Mouse (Mus musculus): ENCODE measurements around the gene Tjp3. TPM values are rescaled to one million over a fixed set of nuclear protein-coding genes. Genes with fewer than 3 reads are reported as not detected.

Tjp3 gene
- polyA plus RNA-seq, 1 experiment from 2014 or later: 42.5 TPM

DNA sequence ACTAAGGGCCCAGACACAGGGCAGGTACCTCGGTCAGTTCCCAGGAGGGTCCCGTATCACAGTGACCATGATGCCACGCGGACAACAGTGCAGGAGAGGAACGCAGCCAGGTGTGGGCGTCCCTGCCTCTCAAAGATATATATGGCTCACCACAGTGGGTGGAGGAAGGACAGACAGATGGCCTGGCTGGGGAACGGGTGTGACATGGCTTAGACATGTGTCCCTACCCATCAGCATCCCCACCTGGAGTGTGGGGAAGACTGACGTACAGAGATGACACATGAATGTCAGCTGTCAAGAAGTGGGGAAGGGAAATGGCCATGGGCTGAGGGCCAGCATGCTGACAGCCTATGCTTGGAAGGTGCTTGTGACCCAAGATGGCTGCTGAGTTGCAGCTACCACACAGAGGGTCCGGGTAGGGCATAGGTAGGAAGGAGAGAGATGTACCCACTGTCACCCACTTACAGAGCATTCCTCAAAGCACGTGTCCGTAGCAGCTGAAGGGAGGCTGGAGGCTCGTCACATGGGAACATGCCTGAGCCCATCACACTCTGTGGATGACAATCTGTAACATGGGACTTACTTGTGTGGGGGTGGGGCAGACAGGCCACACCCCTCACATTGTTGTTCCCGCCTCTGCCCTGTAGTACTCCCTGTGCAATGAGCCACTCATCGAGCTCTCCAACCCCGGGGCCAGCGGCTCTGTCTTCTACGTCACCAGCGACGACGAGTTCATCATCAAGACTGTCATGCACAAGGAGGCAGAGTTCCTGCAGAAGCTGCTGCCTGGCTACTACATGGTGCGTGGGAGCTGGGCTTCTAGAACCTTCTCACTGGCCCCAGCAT, 15.7 kb upstream of the Tjp3 start:
- Histone ChIP-seq H3K27me3 (ENCODE audit: control insufficient read depth, insufficient read depth, low read length) (no peaks in the 10 kb centered on the region), H3K27ac (replicated peaks) (no peak overlapping the region), H3K9ac (ENCODE audit: low read length) (no peak overlapping the region), H3K4me2 (replicated peaks; ENCODE audit: low read depth) (no peak overlapping the region), H3K36me3 (ENCODE audit: control insufficient read depth, insufficient read depth, low read length) (peaks cover 30% of the 10 kb centered on the region), H3K4me1 (replicated peaks; ENCODE audit: control insufficient read depth, insufficient read depth) (peaks cover 6% of the 10 kb centered on the region; the same call in 1 of the 2 replicates), H3K4me3 (ENCODE audit: low read depth, low read length) (no peak overlapping the region), H3K9me3 (ENCODE audit: control insufficient read depth, low read length) (no peaks in the 10 kb centered on the region)
- DNase-seq (ENCODE audit: low spot score) (no peak), ATAC-seq (ENCODE audit: low FRiP score, low TSS enrichment) (no peak)
- whole genome bisulfite sequencing: 90% methylated on average over 21 of the region's 21 CpGs
- no peak for TF ChIP-seq EP300 (optimal IDR thresholded peaks at IDR 0.05)
- TF ChIP-seq CTCF (IDR thresholded peaks at IDR 0.05; ENCODE audit: low read depth): no peak

DNA sequence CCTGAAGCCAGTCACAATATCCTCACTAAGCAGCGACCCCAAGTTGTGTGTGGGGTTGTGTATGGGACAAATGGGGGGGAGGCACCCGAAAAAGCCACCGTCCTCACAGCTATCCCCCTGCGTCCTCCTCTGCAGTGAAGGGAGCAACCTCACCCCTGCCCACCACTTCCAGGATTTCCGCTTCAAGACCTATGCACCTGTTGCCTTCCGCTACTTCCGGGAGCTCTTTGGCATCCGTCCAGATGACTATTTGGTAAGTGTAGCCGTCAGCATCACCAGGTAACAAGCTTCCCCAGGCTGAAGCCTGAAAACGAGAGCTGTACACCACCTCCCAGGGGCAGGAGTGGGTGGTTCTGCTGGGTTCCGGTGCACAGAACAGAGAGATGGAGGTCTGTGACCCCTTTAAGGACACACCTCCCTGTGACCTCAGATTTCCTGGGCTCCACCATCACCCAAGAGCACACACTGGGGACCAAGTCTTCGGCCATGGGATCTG, 14.8 kb upstream of the Tjp3 start:
- TF ChIP-seq EP300 (optimal IDR thresholded peaks at IDR 0.05) (no peak), CTCF (IDR thresholded peaks at IDR 0.05; ENCODE audit: low read depth) (no peak)
- 86% methylated on average over 12 of the region's 12 CpGs for WGBS
- Histone ChIP-seq H3K4me2 (replicated peaks; ENCODE audit: low read depth) (no peak overlapping the region), H3K4me1 (replicated peaks; ENCODE audit: control insufficient read depth, insufficient read depth) (peaks cover 6% of the 10 kb centered on the region; the same call in 1 of the 2 replicates), H3K9ac (ENCODE audit: low read length) (no peak overlapping the region), H3K4me3 (ENCODE audit: low read depth, low read length) (no peak overlapping the region), H3K27me3 (ENCODE audit: control insufficient read depth, insufficient read depth, low read length) (no peaks in the 10 kb centered on the region), H3K9me3 (ENCODE audit: control insufficient read depth, low read length) (no peaks in the 10 kb centered on the region), H3K27ac (replicated peaks) (no peak overlapping the region), H3K36me3 (ENCODE audit: control insufficient read depth, insufficient read depth, low read length) (peaks cover 27% of the 10 kb centered on the region)
- no peak for ATAC-seq (ENCODE audit: low FRiP score, low TSS enrichment)
- DNase-seq (ENCODE audit: low spot score): no peak

DNA sequence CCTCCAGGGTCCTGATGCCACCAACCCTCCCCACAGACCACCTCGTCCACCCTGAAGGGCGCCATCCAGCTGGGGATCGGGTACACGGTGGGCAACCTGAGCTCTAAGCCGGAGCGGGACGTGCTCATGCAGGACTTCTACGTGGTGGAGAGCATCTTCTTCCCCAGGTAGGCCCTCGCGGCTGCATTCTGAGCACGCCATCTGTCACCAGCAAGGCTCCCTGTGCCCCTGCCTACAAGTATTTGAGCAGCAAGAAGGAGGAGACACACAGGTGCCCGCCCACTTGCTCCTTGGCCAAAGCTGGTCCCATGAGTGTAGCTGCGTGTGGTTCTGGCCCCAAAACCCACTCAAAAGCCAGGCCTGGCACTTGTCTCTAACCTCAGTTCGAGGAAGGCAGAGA, 14.3 kb upstream of the Tjp3 start:
- ATAC-seq (ENCODE audit: low FRiP score, low TSS enrichment) (no peak), DNase-seq (ENCODE audit: low spot score) (no peak)
- no peak for TF ChIP-seq EP300 (optimal IDR thresholded peaks at IDR 0.05)
- TF ChIP-seq CTCF (IDR thresholded peaks at IDR 0.05; ENCODE audit: low read depth): no peak
- Histone ChIP-seq H3K4me1 (replicated peaks; ENCODE audit: control insufficient read depth, insufficient read depth) (peaks cover 6% of the 10 kb centered on the region; the same call in 1 of the 2 replicates), H3K9me3 (ENCODE audit: control insufficient read depth, low read length) (no peaks in the 10 kb centered on the region), H3K4me3 (ENCODE audit: low read depth, low read length) (no peak overlapping the region), H3K27ac (replicated peaks) (no peak overlapping the region), H3K36me3 (ENCODE audit: control insufficient read depth, insufficient read depth, low read length) (peaks cover 25% of the 10 kb centered on the region), H3K27me3 (ENCODE audit: control insufficient read depth, insufficient read depth, low read length) (no peaks in the 10 kb centered on the region), H3K4me2 (replicated peaks; ENCODE audit: low read depth) (no peak overlapping the region), H3K9ac (ENCODE audit: low read length) (no peak overlapping the region)
- WGBS: 91% methylated on average over 14 of the region's 14 CpGs

DNA sequence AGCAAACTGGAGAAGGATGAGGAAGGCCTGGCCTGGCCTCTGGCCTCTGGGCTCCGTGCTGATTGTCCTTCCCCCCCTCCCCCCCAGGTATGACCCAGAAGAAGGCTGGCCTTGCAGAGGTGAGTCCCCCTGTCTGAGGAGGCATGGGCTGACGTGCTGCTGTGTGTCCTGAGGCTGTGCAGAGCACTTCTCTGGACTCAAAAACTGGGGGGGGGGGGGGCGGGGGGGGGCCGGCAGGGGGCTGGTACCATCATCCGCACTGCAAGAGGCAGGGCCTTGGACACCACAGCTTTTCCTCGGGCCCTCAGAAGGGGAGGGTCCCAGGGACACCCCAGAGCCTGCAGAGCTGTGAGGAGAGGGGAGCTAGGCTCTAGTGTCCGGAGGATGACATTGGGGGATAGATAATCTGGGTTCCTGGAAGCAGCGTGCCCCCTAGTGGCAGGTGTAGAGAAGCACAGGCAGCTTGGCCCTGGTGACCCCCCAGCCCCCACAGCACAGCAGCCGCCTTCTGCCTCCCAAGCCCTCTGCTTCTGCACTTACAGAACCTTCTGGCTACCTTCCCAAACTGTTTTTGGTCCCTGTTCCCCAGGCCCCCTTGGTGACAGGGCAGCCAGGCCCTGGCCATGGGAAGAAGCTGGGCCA, 13.3 kb upstream of the Tjp3 start:
- ATAC-seq (ENCODE audit: low FRiP score, low TSS enrichment) (0 out of 2 replicates have a peak, but pooled peaks have one; percentile 8), DNase-seq (ENCODE audit: low spot score) (peak; percentile 68)
- Histone ChIP-seq H3K4me3 (ENCODE audit: low read depth, low read length) (no peak overlapping the region), H3K9ac (ENCODE audit: low read length) (no peak overlapping the region), H3K4me2 (replicated peaks; ENCODE audit: low read depth) (no peak overlapping the region), H3K27ac (replicated peaks) (no peak overlapping the region), H3K27me3 (ENCODE audit: control insufficient read depth, insufficient read depth, low read length) (no peaks in the 10 kb centered on the region), H3K9me3 (ENCODE audit: control insufficient read depth, low read length) (no peaks in the 10 kb centered on the region), H3K4me1 (replicated peaks; ENCODE audit: control insufficient read depth, insufficient read depth) (peaks cover 6% of the 10 kb centered on the region; the same call in 1 of the 2 replicates), H3K36me3 (ENCODE audit: control insufficient read depth, insufficient read depth, low read length) (peaks cover 25% of the 10 kb centered on the region)
- no peak for TF ChIP-seq EP300 (optimal IDR thresholded peaks at IDR 0.05)
- TF ChIP-seq CTCF (IDR thresholded peaks at IDR 0.05; ENCODE audit: low read depth): peak; percentile 84
- WGBS: 28% methylated on average over 7 of the region's 9 CpGs

DNA sequence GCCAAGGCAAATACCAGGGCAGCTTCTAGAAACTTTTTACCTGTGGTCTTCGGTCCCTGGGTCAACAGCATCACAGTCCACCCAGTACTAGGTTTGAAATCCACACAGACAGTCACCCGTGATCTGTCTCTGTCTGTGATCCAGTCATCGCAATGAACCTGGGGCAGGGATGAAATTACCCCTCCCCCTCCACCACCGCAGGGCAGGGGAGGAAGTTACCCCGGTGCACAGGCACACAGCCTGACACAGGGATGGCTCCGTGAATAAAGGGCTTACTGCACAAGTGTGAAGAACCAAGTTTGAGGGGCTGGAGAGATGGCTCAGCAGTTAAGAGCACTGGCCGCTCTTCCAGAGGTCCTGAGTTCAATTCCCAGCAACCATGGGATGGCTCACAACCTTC, 12.4 kb upstream of the Tjp3 start:
- WGBS: 67% methylated on average over 7 of the region's 7 CpGs
- Histone ChIP-seq H3K9ac (ENCODE audit: low read length) (0 out of 2 replicates have a peak overlapping the region, but pooled peaks have one; percentile 38), H3K4me2 (replicated peaks; ENCODE audit: low read depth) (no peak overlapping the region), H3K27me3 (ENCODE audit: control insufficient read depth, insufficient read depth, low read length) (no peaks in the 10 kb centered on the region), H3K4me1 (replicated peaks; ENCODE audit: control insufficient read depth, insufficient read depth) (peaks cover 6% of the 10 kb centered on the region; the same call in 1 of the 2 replicates), H3K27ac (replicated peaks) (no peak overlapping the region), H3K36me3 (ENCODE audit: control insufficient read depth, insufficient read depth, low read length) (peaks cover 19% of the 10 kb centered on the region), H3K9me3 (ENCODE audit: control insufficient read depth, low read length) (no peaks in the 10 kb centered on the region), H3K4me3 (ENCODE audit: low read depth, low read length) (no peak overlapping the region)
- no peak for TF ChIP-seq CTCF (IDR thresholded peaks at IDR 0.05; ENCODE audit: low read depth)
- TF ChIP-seq EP300 (optimal IDR thresholded peaks at IDR 0.05): no peak
- DNase-seq (ENCODE audit: low spot score) (no peak), ATAC-seq (ENCODE audit: low FRiP score, low TSS enrichment) (no peak)
